Mouse (Mus musculus) MEL (cell line): ENCODE measurements around the gene Il21. TPM values are rescaled to one million over a fixed set of nuclear protein-coding genes. Genes with fewer than 3 reads are reported as not detected.

Experiments used
- DNase-seq: peaks from one replicate; pipeline ENCODE4 v3.0.0; 2011; ENCODE audit warnings: low read depth, low spot score
- H3K27ac ChIP-seq: 2 replicates; pipeline ENCODE4 v1.5.1; 2012; ENCODE audit warnings: low read depth, mild to moderate bottlenecking, control low read depth, low read length, moderate library complexity; ENCODE audit not compliant: control insufficient read depth
- H3K27me3 ChIP-seq, 2 experiments: fragments of 150-350 bp in 1 of 2; sonication (generic) in 1 of 2; 2 replicates each; pipeline ENCODE4 v1.6.1; 2012; ENCODE audit warnings: low read length in 2 of 2, mild to moderate bottlenecking in 2 of 2, improper control_type of control experiment in 1 of 2, moderate library complexity in 1 of 2; ENCODE audit not compliant: insufficient read depth in 2 of 2, control insufficient read depth in 1 of 2
- H3K36me3 ChIP-seq, 2 experiments: 2 replicates each; pipeline ENCODE4 v1.6.1; 2012 to 2014; ENCODE audit warnings: low read length in 2 of 2, improper control_type of control experiment in 1 of 2, inconsistent platforms in 1 of 2, mild to moderate bottlenecking in 1 of 2; ENCODE audit not compliant: insufficient read depth in 2 of 2, control insufficient read depth in 1 of 2
- H3K4me1 ChIP-seq, 2 experiments: fragments of 150-350 bp in 1 of 2; sonication (generic) in 1 of 2; 2 replicates each; pipeline ENCODE4 v1.6.1; 2012; ENCODE audit warnings: low read length in 2 of 2, improper control_type of control experiment in 1 of 2, mild to moderate bottlenecking in 1 of 2; ENCODE audit not compliant: insufficient read depth in 2 of 2, control insufficient read depth in 1 of 2
- H3K4me3 ChIP-seq, 2 experiments: fragments of 150-350 bp in 1 of 2; sonication (generic) in 1 of 2; 2 replicates each; pipeline ENCODE4 v1.5.1; 2012; ENCODE audit warnings: low read depth in 2 of 2, low read length in 2 of 2, mild to moderate bottlenecking in 2 of 2, moderate library complexity in 2 of 2, control low read depth in 1 of 2, improper control_type of control experiment in 1 of 2; ENCODE audit not compliant: control insufficient read depth in 1 of 2, insufficient read depth in 1 of 2
- H3K79me2 ChIP-seq: 2 replicates; pipeline ENCODE4 v1.6.1; 2012; ENCODE audit warnings: mild to moderate bottlenecking, low read length, moderate library complexity; ENCODE audit not compliant: control insufficient read depth, poor library complexity, insufficient read depth
- H3K9ac ChIP-seq: 2 replicates; pipeline ENCODE4 v1.6.1; 2012; ENCODE audit warnings: low read depth, mild to moderate bottlenecking, control low read depth, low read length, moderate library complexity; ENCODE audit not compliant: control insufficient read depth, poor library complexity, severe bottlenecking
- H3K9me3 ChIP-seq: fragments of 150-350 bp; sonication (generic); replicated peaks from 2 replicates; pipeline ENCODE4 v1.6.1; 2012; ENCODE audit warnings: mild to moderate bottlenecking, low read length, improper control_type of control experiment, moderate library complexity; ENCODE audit not compliant: insufficient read depth
- CHD1 ChIP-seq: IDR thresholded peaks from 2 replicates; pipeline ENCODE4 v1.6.1; 2012; ENCODE audit warnings: low read depth, mild to moderate bottlenecking, inconsistent platforms, low read length, improper control_type of control experiment
- EP300 ChIP-seq, 2 experiments: IDR thresholded peaks; 2 replicates each; pipeline ENCODE4 v1.6.1; 2011; ENCODE audit warnings: improper control_type of control experiment in 2 of 2, low read length in 2 of 2, low read depth in 1 of 2, mild to moderate bottlenecking in 1 of 2
- HCFC1 ChIP-seq: IDR thresholded peaks from 2 replicates; pipeline ENCODE4 v1.6.1; 2012; ENCODE audit warnings: low read depth, mild to moderate bottlenecking, inconsistent platforms, low read length, improper control_type of control experiment, moderate library complexity
- JUND ChIP-seq: IDR thresholded peaks from 2 replicates; pipeline ENCODE4 v1.6.1; 2011; ENCODE audit warnings: low read depth, mild to moderate bottlenecking, improper control_type of control experiment, low read length
- MAFK ChIP-seq: IDR thresholded peaks from 2 replicates; pipeline ENCODE4 v1.6.1; 2011; ENCODE audit warnings: low read depth, mild to moderate bottlenecking, low read length, improper control_type of control experiment, borderline replicate concordance
- MAX ChIP-seq: IDR thresholded peaks from 2 replicates; pipeline ENCODE4 v1.6.1; 2011; ENCODE audit warnings: low read length, improper control_type of control experiment
- MXI1 ChIP-seq: IDR thresholded peaks from 2 replicates; pipeline ENCODE4 v1.6.1; 2011; ENCODE audit warnings: mild to moderate bottlenecking, low read depth, low read length, improper control_type of control experiment
- MYB ChIP-seq: IDR thresholded peaks from 2 replicates; pipeline ENCODE4 v1.6.1; 2011; ENCODE audit warnings: mild to moderate bottlenecking, low read depth, low read length, improper control_type of control experiment
- NRF1 ChIP-seq: IDR thresholded peaks from 2 replicates; pipeline ENCODE4 v1.6.1; 2014; ENCODE audit warnings: low read depth, mild to moderate bottlenecking, inconsistent platforms, low read length, improper control_type of control experiment, moderate library complexity; ENCODE audit not compliant: poor library complexity, insufficient read depth, severe bottlenecking
- POLR2A ChIP-seq, 2 experiments: IDR thresholded peaks; 2 replicates each; pipeline ENCODE4 v1.6.1; 2011 to 2012; ENCODE audit warnings: low read length in 2 of 2, mild to moderate bottlenecking in 2 of 2, control low read depth in 1 of 2, improper control_type of control experiment in 1 of 2, low read depth in 1 of 2, moderate library complexity in 1 of 2; ENCODE audit not compliant: control insufficient read depth in 1 of 2, insufficient read depth in 1 of 2, poor library complexity in 1 of 2
- TBP ChIP-seq: IDR thresholded peaks from 2 replicates; pipeline ENCODE4 v1.8.0; 2011; ENCODE audit warnings: low read depth, low read length, improper control_type of control experiment
- UBTF ChIP-seq: IDR thresholded peaks from 2 replicates; pipeline ENCODE4 v1.6.1; 2012; ENCODE audit warnings: low read depth, mild to moderate bottlenecking, inconsistent platforms, low read length, improper control_type of control experiment, moderate library complexity, borderline replicate concordance; ENCODE audit not compliant: insufficient read depth
- USF1 ChIP-seq: IDR thresholded peaks from 2 replicates; pipeline ENCODE4 v1.6.1; 2014; ENCODE audit warnings: low read depth, mild to moderate bottlenecking, inconsistent platforms, low read length, improper control_type of control experiment, moderate library complexity
- ZC3H11A ChIP-seq: IDR thresholded peaks from 2 replicates; pipeline ENCODE4 v1.6.1; 2012; ENCODE audit warnings: low read depth, mild to moderate bottlenecking, inconsistent platforms, low read length, improper control_type of control experiment
- ZMIZ1 ChIP-seq: IDR thresholded peaks from 2 replicates; pipeline ENCODE4 v1.6.1; 2012; ENCODE audit warnings: low read depth, mild to moderate bottlenecking, inconsistent platforms, low read length, improper control_type of control experiment, moderate library complexity
- ZNF384 ChIP-seq: IDR thresholded peaks from 2 replicates; pipeline ENCODE4 v1.6.1; 2012; ENCODE audit warnings: low read depth, mild to moderate bottlenecking, inconsistent platforms, low read length, improper control_type of control experiment
- polyA plus RNA-seq, 2 experiments: library from polyadenylated mRNA; stranded (reverse) in 1 of 2; unstranded in 1 of 2; fragments of >175 nt in 1 of 2; fragments of >200 nt in 1 of 2; gene quantifications; 2 replicates each; pipeline versions ENCODE4 v1.2.1 to v1.2.4; 2012; ENCODE audit warnings: low replicate concordance in 2 of 2, low read depth in 1 of 2; ENCODE audit not compliant: insufficient read length in 2 of 2, insufficient read depth in 1 of 2, missing spikeins in 1 of 2
- total RNA-seq: library from RNA; depleted of rRNA; stranded (reverse); fragments of 300-350 nt; gene quantifications from 2 replicates; pipeline ENCODE4 v1.2.3, GENCODE M21; 2012

The Il21 gene
- total and polyA plus RNA-seq, 3 experiments, result not detected

DNA sequence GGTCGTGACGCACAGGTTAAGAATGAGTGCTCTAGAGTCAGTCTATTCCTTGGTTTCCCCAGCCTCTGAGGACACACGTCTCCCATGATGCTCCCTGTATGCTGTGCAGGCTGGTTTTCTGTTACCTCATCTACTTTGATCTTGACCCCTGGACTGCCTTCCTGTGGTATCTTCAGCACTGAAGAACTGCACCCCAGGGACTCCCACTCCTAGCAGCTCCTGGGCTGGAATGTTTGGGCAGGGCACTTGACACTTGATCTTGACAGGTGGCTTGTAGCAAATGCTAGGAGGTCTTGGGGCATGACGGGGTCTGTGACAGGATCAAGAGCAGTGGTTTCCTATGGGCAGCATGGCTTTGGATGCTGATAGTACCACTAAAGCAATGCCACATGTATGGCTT lies 2.6 kb upstream of the Il21 start:
- H3K9me3 ChIP-seq, result no peaks in the 10 kb centered on the region
- H3K4me3 ChIP-seq, result no peak overlapping the region
- no peak overlapping the region for H3K9ac ChIP-seq
- no peaks in the 10 kb centered on the region; a peak in 1 of 4 replicates for H3K27me3 ChIP-seq
- no peak for TF ChIP-seq CHD1
- no peak for TF ChIP-seq NRF1
- no peak for TF ChIP-seq MAFK
- TF ChIP-seq POLR2A (IDR thresholded peaks at IDR 0.05; ENCODE audit: control insufficient read depth in 1 of 2, insufficient read depth in 1 of 2, low read depth in 1 of 2, low read length in 2 of 2, poor library complexity in 1 of 2), result no peak
- TF ChIP-seq ZNF384, result no peak
- H3K36me3 ChIP-seq, result no peaks in the 10 kb centered on the region
- no peak for DNase-seq
- no peaks in the 10 kb centered on the region for H3K79me2 ChIP-seq
- H3K27ac ChIP-seq, result no peak overlapping the region
- H3K4me1 ChIP-seq, result no peaks in the 10 kb centered on the region

DNA sequence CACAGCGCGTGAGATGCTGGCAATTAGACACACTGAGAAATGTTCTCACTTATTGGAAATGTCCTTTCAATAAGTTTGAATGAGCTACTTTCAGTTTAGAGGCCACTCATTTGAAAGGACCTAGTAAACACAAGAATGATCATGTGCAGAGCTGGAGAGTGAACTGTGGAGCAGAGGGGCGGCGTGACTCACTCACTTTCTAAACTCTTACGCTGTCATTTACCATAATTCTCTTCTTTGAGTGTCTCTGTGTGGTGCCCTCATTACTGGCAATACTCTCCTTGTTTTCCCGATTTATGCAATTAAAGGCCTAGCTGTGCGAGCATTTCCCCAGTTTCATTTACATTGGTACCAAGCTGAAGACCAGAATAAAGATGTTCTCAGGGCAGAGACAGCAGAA lies 1.3 kb downstream of the Il21 start:
- Histone ChIP-seq H3K79me2 (no peaks in the 10 kb centered on the region), H3K4me3 (no peak overlapping the region), H3K27me3 (no peaks in the 10 kb centered on the region; a peak in 1 of 4 replicates), H3K36me3 (no peaks in the 10 kb centered on the region), H3K4me1 (no peaks in the 10 kb centered on the region)
- TF ChIP-seq ZC3H11A (no peak), POLR2A (IDR thresholded peaks at IDR 0.05; ENCODE audit: control insufficient read depth in 1 of 2, insufficient read depth in 1 of 2, low read depth in 1 of 2, low read length in 2 of 2, poor library complexity in 1 of 2) (no peak), EP300 (IDR thresholded peaks at IDR 0.05; ENCODE audit: low read depth in 1 of 2, low read length in 2 of 2) (no peak), USF1 (no peak), MAX (no peak), MYB (no peak), TBP (no peak), ZNF384 (no peak), UBTF (no peak), HCFC1 (no peak), NRF1 (no peak), ZMIZ1 (no peak), JUND (no peak), MXI1 (no peak)
- TF ChIP-seq, all 39 proteins: peak for 0
- Histone ChIP-seq H3K27ac (no peak overlapping the region), H3K9ac (no peak overlapping the region), H3K9me3 (no peaks in the 10 kb centered on the region)
- DNase-seq, result no peak
